Mouse (Mus musculus) heart, embryonic 14.5 days (tissue): ENCODE measurements at regions not wholly inside any gene's neighbourhood (a gene's known extent, or its start where the extent isn't known, plus 50 kb on each side); places are given as distances from the start of the nearest gene placed in this dataset.

Experiments
- ATAC-seq: fragments of 200-750 bp; cut with Nextera tagmentation; 2 replicates; pipeline ENCODE4 v1.8.0; 2017; ENCODE audit warnings: low read depth, moderate TSS enrichment; ENCODE audit not compliant: insufficient number of reproducible peaks, insufficient read depth, low FRiP score
- H3K27ac ChIP-seq, 2 experiments: fragments of 200-500 bp in 1 of 2; fragments of 300-500 bp in 1 of 2; sonication (generic) in 1 of 2; replicated peaks in 1 of 2; 2 replicates each; pipeline ENCODE4 v1.5.1; 2012 to 2014; ENCODE audit warnings: low read depth in 2 of 2, low read length in 2 of 2, control low read depth in 1 of 2, mild to moderate bottlenecking in 1 of 2, mixed read lengths in 1 of 2; ENCODE audit not compliant: control insufficient read depth in 1 of 2, insufficient read depth in 1 of 2
- H3K27me3 ChIP-seq: fragments of 300-500 bp; sonication (generic); 2 replicates; pipeline ENCODE4 v1.6.1; 2014; ENCODE audit warnings: mild to moderate bottlenecking, low read length, control low read depth; ENCODE audit not compliant: control insufficient read depth, insufficient read depth
- H3K36me3 ChIP-seq: fragments of 300-500 bp; sonication (generic); 2 replicates; pipeline ENCODE4 v1.6.1; 2014; ENCODE audit warnings: mild to moderate bottlenecking, control low read depth, low read length, mixed read lengths; ENCODE audit not compliant: control insufficient read depth, insufficient read depth
- H3K4me1 ChIP-seq, 2 experiments: fragments of 200-500 bp in 1 of 2; fragments of 300-500 bp in 1 of 2; sonication (generic) in 1 of 2; 2 replicates each; pipeline ENCODE4 v1.6.1; 2012 to 2014; ENCODE audit warnings: low read length in 2 of 2, control low read depth in 1 of 2, mixed read lengths in 1 of 2; ENCODE audit not compliant: control insufficient read depth in 2 of 2, insufficient read depth in 2 of 2
- H3K4me2 ChIP-seq: fragments of 300-500 bp; sonication (generic); 2 replicates; pipeline ENCODE4 v1.6.1; 2014; ENCODE audit warnings: mild to moderate bottlenecking, low read length
- H3K4me3 ChIP-seq, 2 experiments: fragments of 200-500 bp in 1 of 2; fragments of 300-500 bp in 1 of 2; sonication (generic) in 1 of 2; 2 replicates each; pipeline ENCODE4 v1.5.1; 2012 to 2014; ENCODE audit warnings: low read length in 2 of 2, mild to moderate bottlenecking in 2 of 2, control low read depth in 1 of 2, low read depth in 1 of 2, moderate library complexity in 1 of 2; ENCODE audit not compliant: control insufficient read depth in 1 of 2, insufficient read depth in 1 of 2
- H3K9ac ChIP-seq: fragments of 300-500 bp; sonication (generic); 2 replicates; pipeline ENCODE4 v1.6.1; 2014; ENCODE audit warnings: mild to moderate bottlenecking, low read length
- H3K9me3 ChIP-seq: fragments of 300-500 bp; sonication (generic); 2 replicates; pipeline ENCODE4 v1.6.1; 2016; ENCODE audit warnings: low read length, control low read depth; ENCODE audit not compliant: control insufficient read depth
- WGBS: fragments of 180-500 bp; shearing (Covaris S2); extraction: QIAGEN DNeasy Blood & Tissue Kit; methylation state at CpG from one replicate; pipeline ENCODE4 v1.1.7; 2014; 5-methylcytosine and 5-hydroxymethylcytosine counted together

DNA sequence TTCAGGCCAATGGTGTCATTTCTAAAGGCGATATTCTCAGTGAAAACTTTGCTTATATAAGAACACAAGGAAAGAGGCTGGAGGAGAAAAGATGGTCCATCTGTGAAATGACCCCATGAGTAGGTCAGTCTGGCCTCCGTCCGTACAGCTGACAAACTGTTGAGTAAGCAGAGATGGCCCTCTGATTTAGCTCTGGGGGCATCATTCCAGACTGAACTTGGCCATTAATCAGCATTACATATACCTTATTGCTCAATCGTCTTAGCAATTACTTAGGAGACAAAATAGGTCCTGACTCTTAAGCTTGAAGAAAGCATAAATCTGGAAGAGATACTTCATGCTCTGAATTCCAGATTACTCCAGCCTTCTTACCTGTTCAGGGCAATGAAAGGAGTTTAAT, 132.8 kb upstream of the Noct start:
- Histone ChIP-seq H3K9me3 (no peaks in the 10 kb centered on the region), H3K27me3 (no peaks in the 10 kb centered on the region), H3K4me1 (no peaks in the 10 kb centered on the region; a peak in 1 of 4 replicates), H3K4me2 (no peak overlapping the region), H3K4me3 (no peak overlapping the region), H3K9ac (no peak overlapping the region), H3K27ac (no peak overlapping the region), H3K36me3 (no peaks in the 10 kb centered on the region)
- 75% methylated on average over 4 of the region's 4 CpGs for WGBS
- ATAC-seq: no peak

- Histone ChIP-seq H3K4me2 (no peak overlapping the region), H3K9ac (no peak overlapping the region), H3K27ac (no peak overlapping the region), H3K36me3 (no peaks in the 10 kb centered on the region), H3K27me3 (no peaks in the 10 kb centered on the region), H3K9me3 (no peaks in the 10 kb centered on the region), H3K4me3 (no peak overlapping the region), H3K4me1 (no peaks in the 10 kb centered on the region)
- ATAC-seq: no peak
- WGBS: 60% methylated on average over 12 of the region's 12 CpGs
These were observed 131.9 kb upstream of the Noct start for GRCm38 (mm10) chr3:51092079-51093028.

DNA sequence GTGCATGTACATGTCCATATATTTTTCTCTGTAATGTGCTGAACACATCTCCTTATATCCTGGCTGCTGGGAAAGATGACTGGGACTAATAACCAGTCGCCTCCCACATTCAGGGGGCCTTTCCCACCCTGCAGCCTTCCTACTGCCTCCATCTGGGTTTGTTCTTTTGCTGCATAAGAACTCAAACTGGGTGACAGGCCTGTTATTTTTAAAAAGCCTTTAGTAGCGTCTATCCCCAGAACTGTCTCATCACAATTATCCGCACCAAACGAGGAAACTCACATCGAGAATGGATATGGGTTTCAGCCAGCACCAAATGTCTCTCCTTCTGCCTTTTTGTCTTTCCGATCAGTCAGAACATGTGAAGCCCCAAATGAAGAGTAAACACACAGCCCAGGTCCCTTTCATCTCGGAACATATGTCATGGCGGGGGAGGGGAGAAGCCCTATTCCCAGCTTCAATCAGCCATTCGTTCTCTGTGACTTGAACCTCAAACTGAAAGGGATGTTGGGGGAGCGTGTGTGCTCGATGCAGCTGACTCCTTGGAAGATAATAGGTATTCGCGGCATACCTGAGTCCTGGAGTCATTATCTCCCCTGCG, 128.3 kb upstream of the Noct start:
- 43% methylated on average over 14 of the region's 14 CpGs for WGBS
- Histone ChIP-seq H3K4me3 (no peak overlapping the region), H3K9ac (no peak overlapping the region), H3K27ac (no peak overlapping the region), H3K4me1 (no peaks in the 10 kb centered on the region), H3K36me3 (no peaks in the 10 kb centered on the region), H3K27me3 (no peaks in the 10 kb centered on the region), H3K9me3 (no peaks in the 10 kb centered on the region), H3K4me2 (no peak overlapping the region)
- ATAC-seq: no peak

- no peak overlapping the region for H3K4me3 ChIP-seq
- H3K27ac ChIP-seq: no peak overlapping the region
- H3K4me2 ChIP-seq: no peak overlapping the region
- no peaks in the 10 kb centered on the region for H3K4me1 ChIP-seq
- no peaks in the 10 kb centered on the region for H3K27me3 ChIP-seq
- no peaks in the 10 kb centered on the region for H3K36me3 ChIP-seq
- no peak overlapping the region for H3K9ac ChIP-seq
- WGBS: 38% methylated on average over 6 of the region's 6 CpGs
- no peaks in the 10 kb centered on the region for H3K9me3 ChIP-seq
- no peak for ATAC-seq
These were observed 127.7 kb upstream of the Noct start for GRCm38 (mm10) chr3:51096545-51096944.

DNA sequence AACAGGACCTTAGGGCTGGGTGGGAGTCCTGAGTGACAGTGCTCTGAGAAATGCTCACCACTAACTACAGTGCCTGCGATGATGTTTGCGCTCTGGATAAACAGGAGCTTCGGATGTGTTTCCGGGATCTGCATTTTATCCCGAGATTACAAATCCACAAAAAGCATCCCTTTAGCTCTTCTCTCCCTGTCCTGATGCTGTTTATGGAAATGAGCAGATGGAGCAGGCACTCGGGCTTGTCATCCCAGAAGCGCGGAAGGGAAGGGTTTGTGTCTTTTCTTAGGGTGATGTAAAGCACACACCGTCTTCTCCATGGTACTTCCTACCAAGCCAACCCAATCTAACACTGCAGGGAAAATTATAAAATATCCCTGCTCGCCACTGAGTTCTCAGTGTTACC, 126.9 kb upstream of the Noct start:
- H3K9me3 ChIP-seq: no peaks in the 10 kb centered on the region
- no peak for ATAC-seq
- H3K27me3 ChIP-seq: no peaks in the 10 kb centered on the region
- H3K27ac ChIP-seq: no peak overlapping the region
- WGBS: 82% methylated on average over 10 of the region's 10 CpGs
- no peaks in the 10 kb centered on the region for H3K36me3 ChIP-seq
- H3K9ac ChIP-seq: no peak overlapping the region
- H3K4me2 ChIP-seq: no peak overlapping the region
- no peaks in the 10 kb centered on the region for H3K4me1 ChIP-seq
- H3K4me3 ChIP-seq: no peak overlapping the region

DNA sequence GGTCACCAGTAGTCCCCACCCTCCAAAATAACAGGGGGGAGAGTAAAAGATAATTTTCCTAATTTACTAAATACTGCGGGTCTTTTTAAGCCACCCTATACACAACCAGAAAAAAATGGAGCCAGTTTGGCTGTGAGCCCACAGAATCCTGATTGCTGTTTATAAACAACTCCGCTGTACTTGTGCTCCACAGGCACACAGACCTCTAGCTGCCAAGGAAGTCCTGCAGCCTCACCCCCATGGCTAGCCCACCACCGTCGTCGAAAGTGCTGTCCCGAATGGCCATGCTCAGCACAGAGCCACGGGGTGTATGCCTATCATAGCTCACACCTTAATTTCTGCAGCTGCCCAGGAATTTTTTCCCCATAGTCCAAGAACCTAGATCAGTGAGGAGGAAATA, 124.3 kb upstream of the Noct start:
- no peak overlapping the region for H3K27ac ChIP-seq
- H3K9ac ChIP-seq: no peak overlapping the region
- WGBS: 89% methylated on average over 7 of the region's 7 CpGs
- no peaks in the 10 kb centered on the region for H3K36me3 ChIP-seq
- no peaks in the 10 kb centered on the region for H3K9me3 ChIP-seq
- H3K27me3 ChIP-seq: no peaks in the 10 kb centered on the region
- H3K4me2 ChIP-seq: no peak overlapping the region
- H3K4me1 ChIP-seq: no peaks in the 10 kb centered on the region
- ATAC-seq: no peak
- no peak overlapping the region for H3K4me3 ChIP-seq

DNA sequence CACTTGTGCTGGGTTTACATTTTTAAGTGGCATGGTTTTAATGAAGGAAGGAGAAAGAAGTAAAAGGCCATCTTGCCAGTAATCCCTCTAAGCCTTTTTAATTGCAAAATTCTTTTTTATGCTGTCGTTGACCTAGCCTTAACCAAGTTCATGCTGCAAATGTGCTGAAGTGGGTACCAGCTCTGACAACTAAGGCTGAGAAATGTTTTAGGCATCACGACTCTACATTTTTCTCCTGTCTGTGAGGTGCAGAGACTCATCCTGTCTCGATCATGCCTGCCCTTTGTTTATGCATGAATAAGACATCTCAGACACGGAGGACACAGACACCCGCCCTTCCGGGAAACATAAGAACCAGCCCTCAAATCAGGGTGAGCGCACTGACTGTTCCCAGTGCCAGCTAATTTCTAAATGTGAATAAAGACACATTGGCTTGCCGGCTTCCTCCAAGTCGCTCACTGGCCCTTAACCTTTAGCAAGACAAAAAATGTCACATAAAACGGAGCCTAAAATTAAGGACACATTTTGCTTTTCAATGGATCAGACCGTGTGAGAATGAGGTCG, 115.5 kb upstream of the Noct start:
- H3K4me2 ChIP-seq: no peak overlapping the region
- H3K4me3 ChIP-seq: no peak overlapping the region
- H3K9me3 ChIP-seq: no peaks in the 10 kb centered on the region
- H3K27ac ChIP-seq: no peak overlapping the region
- 70% methylated on average over 12 of the region's 12 CpGs for WGBS
- no peak for ATAC-seq
- no peaks in the 10 kb centered on the region for H3K4me1 ChIP-seq
- H3K36me3 ChIP-seq: no peaks in the 10 kb centered on the region
- no peak overlapping the region for H3K9ac ChIP-seq
- no peaks in the 10 kb centered on the region for H3K27me3 ChIP-seq
